Mouse (Mus musculus): Measurements from ENCODE around the gene Itsn1. TPM values are rescaled to one million over a fixed set of nuclear protein-coding genes. Genes with fewer than 3 reads are reported as not detected.

Gene Itsn1
- polyA plus RNA-seq, 1 experiment, result 406 TPM

GRCm38 (mm10) chr16:91740184-91740917 lies 11.3 kb downstream of the Itsn1 start:
- H3K4me1 ChIP-seq (ENCODE audit: control insufficient read depth, insufficient read depth, low read length), result peaks cover 28% of the 10 kb centered on the region
- peak overlapping the region; percentile 42; the same call in 1 of the 2 replicates for H3K27ac ChIP-seq (ENCODE audit: insufficient read depth, low read depth, low read length)
- H3K4me3 ChIP-seq (ENCODE audit: insufficient read depth, low read depth, low read length), result no peak overlapping the region
- no peak for TF ChIP-seq CTCF (IDR thresholded peaks at IDR 0.05; ENCODE audit: insufficient read depth, low read depth, low read length)
- TF ChIP-seq POLR2A (IDR thresholded peaks at IDR 0.05; ENCODE audit: insufficient read depth, low read depth, low read length), result no peak
- 64% methylated on average over 8 of the region's 8 CpGs for WGBS

GRCm38 (mm10) chr16:91740918-91741255 lies 11.8 kb downstream of the Itsn1 start:
- peaks cover 26% of the 10 kb centered on the region for H3K4me1 ChIP-seq (ENCODE audit: control insufficient read depth, insufficient read depth, low read length)
- TF ChIP-seq CTCF (IDR thresholded peaks at IDR 0.05; ENCODE audit: insufficient read depth, low read depth, low read length), result no peak
- no peak for TF ChIP-seq POLR2A (IDR thresholded peaks at IDR 0.05; ENCODE audit: insufficient read depth, low read depth, low read length)
- H3K4me3 ChIP-seq (ENCODE audit: insufficient read depth, low read depth, low read length), result no peak overlapping the region
- H3K27ac ChIP-seq (ENCODE audit: insufficient read depth, low read depth, low read length), result peak overlapping the region; percentile 48; the same call in 1 of the 2 replicates
- WGBS, result 61% methylated on average over 7 of the region's 7 CpGs

GRCm38 (mm10) chr16:91743055-91743454 lies 14.0 kb downstream of the Itsn1 start:
- Histone ChIP-seq H3K4me1 (ENCODE audit: control insufficient read depth, insufficient read depth, low read length) (peaks cover 27% of the 10 kb centered on the region), H3K27ac (ENCODE audit: insufficient read depth, low read depth, low read length) (no peak overlapping the region), H3K4me3 (ENCODE audit: insufficient read depth, low read depth, low read length) (no peak overlapping the region)
- 83% methylated on average over 7 of the region's 7 CpGs for WGBS
- TF ChIP-seq CTCF (IDR thresholded peaks at IDR 0.05; ENCODE audit: insufficient read depth, low read depth, low read length) (no peak), POLR2A (IDR thresholded peaks at IDR 0.05; ENCODE audit: insufficient read depth, low read depth, low read length) (no peak)

- no peak for TF ChIP-seq POLR2A (IDR thresholded peaks at IDR 0.05; ENCODE audit: insufficient read depth, low read depth, low read length)
- TF ChIP-seq CTCF (IDR thresholded peaks at IDR 0.05; ENCODE audit: insufficient read depth, low read depth, low read length), result no peak
- H3K4me1 ChIP-seq (ENCODE audit: control insufficient read depth, insufficient read depth, low read length), result peaks cover 17% of the 10 kb centered on the region
- 36% methylated on average over 14 of the region's 14 CpGs for WGBS
- no peak overlapping the region for H3K27ac ChIP-seq (ENCODE audit: insufficient read depth, low read depth, low read length)
- no peak overlapping the region for H3K4me3 ChIP-seq (ENCODE audit: insufficient read depth, low read depth, low read length)
Measured at GRCm38 (mm10) chr16:91746101-91746950, 17.2 kb downstream of the Itsn1 start.

- Histone ChIP-seq H3K27ac (ENCODE audit: insufficient read depth, low read depth, low read length) (no peak overlapping the region), H3K4me3 (ENCODE audit: insufficient read depth, low read depth, low read length) (no peak overlapping the region), H3K4me1 (ENCODE audit: control insufficient read depth, insufficient read depth, low read length) (peaks cover 17% of the 10 kb centered on the region)
- TF ChIP-seq POLR2A (IDR thresholded peaks at IDR 0.05; ENCODE audit: insufficient read depth, low read depth, low read length), result no peak
- no peak for TF ChIP-seq CTCF (IDR thresholded peaks at IDR 0.05; ENCODE audit: insufficient read depth, low read depth, low read length)
- 90% methylated on average over 6 of the region's 6 CpGs for WGBS
Measured at GRCm38 (mm10) chr16:91747567-91747966, 18.5 kb downstream of the Itsn1 start.

GRCm38 (mm10) chr16:91751644-91752385 lies 22.7 kb downstream of the Itsn1 start:
- H3K4me3 ChIP-seq (ENCODE audit: insufficient read depth, low read depth, low read length), result no peak overlapping the region
- H3K27ac ChIP-seq (ENCODE audit: insufficient read depth, low read depth, low read length), result no peak overlapping the region
- peaks cover 11% of the 10 kb centered on the region for H3K4me1 ChIP-seq (ENCODE audit: control insufficient read depth, insufficient read depth, low read length)
- 68% methylated on average over 13 of the region's 13 CpGs for WGBS
- TF ChIP-seq CTCF (IDR thresholded peaks at IDR 0.05; ENCODE audit: insufficient read depth, low read depth, low read length) (no peak), POLR2A (IDR thresholded peaks at IDR 0.05; ENCODE audit: insufficient read depth, low read depth, low read length) (no peak)

GRCm38 (mm10) chr16:91753611-91754010 lies 24.5 kb downstream of the Itsn1 start:
- TF ChIP-seq POLR2A (IDR thresholded peaks at IDR 0.05; ENCODE audit: insufficient read depth, low read depth, low read length), result no peak
- no peak for TF ChIP-seq CTCF (IDR thresholded peaks at IDR 0.05; ENCODE audit: insufficient read depth, low read depth, low read length)
- no peak overlapping the region for H3K4me3 ChIP-seq (ENCODE audit: insufficient read depth, low read depth, low read length)
- H3K4me1 ChIP-seq (ENCODE audit: control insufficient read depth, insufficient read depth, low read length), result peaks cover 13% of the 10 kb centered on the region
- no peak overlapping the region for H3K27ac ChIP-seq (ENCODE audit: insufficient read depth, low read depth, low read length)
- 83% methylated on average over 4 of the region's 4 CpGs for WGBS

GRCm38 (mm10) chr16:91754957-91755356 lies 25.9 kb downstream of the Itsn1 start:
- WGBS, result 93% methylated on average over 6 of the region's 6 CpGs
- H3K27ac ChIP-seq (ENCODE audit: insufficient read depth, low read depth, low read length), result no peak overlapping the region
- H3K4me1 ChIP-seq (ENCODE audit: control insufficient read depth, insufficient read depth, low read length), result peaks cover 13% of the 10 kb centered on the region
- no peak for TF ChIP-seq POLR2A (IDR thresholded peaks at IDR 0.05; ENCODE audit: insufficient read depth, low read depth, low read length)
- TF ChIP-seq CTCF (IDR thresholded peaks at IDR 0.05; ENCODE audit: insufficient read depth, low read depth, low read length), result no peak
- H3K4me3 ChIP-seq (ENCODE audit: insufficient read depth, low read depth, low read length), result no peak overlapping the region
